Mouse (Mus musculus) brown adipose tissue, adult 24 weeks (tissue): ENCODE results near the gene Ccdc60. TPM values are rescaled to one million over a fixed set of nuclear protein-coding genes. Genes with fewer than 3 reads are reported as not detected.
"Not testable (repeated sequence)": the region's sequence is repeated elsewhere in the genome, so short reads cannot be mapped to it uniquely, and the experiment has no call there.

ENCODE experiments used
- H3K27ac ChIP-seq: fragments of 200-500 bp; replicated peaks from 2 replicates; pipeline ENCODE4 v1.5.1; 2012; ENCODE audit warnings: low read depth, mild to moderate bottlenecking, low read length
- H3K4me1 ChIP-seq: fragments of 200-500 bp; 2 replicates; pipeline ENCODE4 v1.6.1; 2012; ENCODE audit warnings: low read length, mixed read lengths; ENCODE audit not compliant: control insufficient read depth, insufficient read depth, insufficient read length
- H3K4me3 ChIP-seq: fragments of 200-500 bp; 2 replicates; pipeline ENCODE4 v1.5.1; 2012; ENCODE audit warnings: low read depth, mild to moderate bottlenecking, low read length, moderate library complexity; ENCODE audit not compliant: insufficient read depth
- polyA plus RNA-seq: library from polyadenylated mRNA; stranded (reverse); fragments of >200 nt; gene quantifications from 2 replicates; pipeline ENCODE4 v1.2.4, GENCODE M21; 2012; ENCODE audit not compliant: missing spikeins, insufficient read depth, insufficient read length

The Ccdc60 gene
- not detected in 2 replicates for polyA plus RNA-seq

GRCm38 (mm10) chr5:116288849-116289570 lies at the start of gene Ccdc60:
Gene Ccdc60, minus strand, starts transcription at chr5:116288985.
- Histone ChIP-seq H3K27ac (no peak within 1 kb of the TSS), H3K4me1 (no peaks in the 10 kb centered on the region), H3K4me3 (no peak within 1 kb of the TSS)

DNA sequence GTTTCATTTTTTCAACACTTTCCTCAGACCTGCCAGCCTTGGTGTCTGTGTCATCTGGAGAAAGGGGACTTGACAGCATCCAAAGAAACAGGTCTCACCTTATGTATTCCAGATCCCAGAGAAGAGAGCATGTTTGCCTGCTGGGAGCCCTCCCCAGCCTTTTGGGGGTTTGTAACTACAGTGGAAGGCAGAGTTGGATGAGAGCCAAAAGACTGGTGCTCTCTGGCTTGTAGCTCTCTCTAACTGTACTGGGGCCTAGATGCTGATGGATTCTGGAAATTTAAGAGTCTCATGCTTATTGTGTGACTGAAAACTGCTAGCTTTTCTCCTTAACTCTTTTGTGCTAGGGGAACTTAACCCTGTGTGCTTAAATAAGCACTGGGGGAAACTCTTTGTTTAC lies 47.4 kb upstream of the Ccdc60 start:
- no peaks in the 10 kb centered on the region for H3K4me1 ChIP-seq
- no peak overlapping the region for H3K27ac ChIP-seq
- H3K4me3 ChIP-seq, result no peak overlapping the region

- Histone ChIP-seq H3K27ac (no peak overlapping the region), H3K4me1 (no peaks in the 10 kb centered on the region), H3K4me3 (no peak overlapping the region)
Observed at GRCm38 (mm10) chr5:116328911-116329310, 40.1 kb upstream of the Ccdc60 start.

GRCm38 (mm10) chr5:116323401-116323800 lies 34.6 kb upstream of the Ccdc60 start:
- H3K27ac ChIP-seq, result no peak overlapping the region
- no peaks in the 10 kb centered on the region for H3K4me1 ChIP-seq
- no peak overlapping the region for H3K4me3 ChIP-seq

DNA sequence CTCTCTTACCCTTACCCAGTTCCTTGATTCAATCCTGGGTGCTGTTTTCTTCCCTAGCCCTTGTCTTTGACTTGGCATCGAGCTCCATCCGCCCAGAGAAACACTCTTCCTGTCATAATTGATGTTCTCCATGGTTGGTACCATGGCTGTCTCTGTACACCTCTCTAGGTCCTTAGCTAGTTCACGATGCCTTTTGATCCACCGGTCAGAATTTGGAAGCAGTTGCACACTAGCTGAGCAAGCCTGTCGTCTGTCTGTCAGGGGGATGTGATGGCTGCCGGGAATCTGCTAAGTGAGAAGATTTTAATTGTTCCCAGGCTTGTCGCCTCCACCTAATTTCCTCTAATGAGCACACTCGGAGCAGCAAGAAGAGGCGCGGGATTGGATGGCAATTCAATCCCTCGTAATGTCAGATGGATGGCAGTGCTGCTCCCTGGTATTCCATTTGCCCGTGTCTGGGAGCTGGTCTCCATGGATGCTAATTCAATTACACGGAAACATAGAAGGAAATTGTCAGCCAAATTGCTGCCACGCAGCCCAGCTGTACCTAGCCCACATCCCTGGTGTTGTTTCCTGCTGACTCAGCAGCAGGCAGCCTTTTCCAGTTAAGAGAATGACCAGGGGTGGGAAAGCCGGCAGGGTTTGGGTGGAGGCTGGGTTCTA lies 33.7 kb upstream of the Ccdc60 start:
- no peak overlapping the region for H3K27ac ChIP-seq
- no peaks in the 10 kb centered on the region for H3K4me1 ChIP-seq

DNA sequence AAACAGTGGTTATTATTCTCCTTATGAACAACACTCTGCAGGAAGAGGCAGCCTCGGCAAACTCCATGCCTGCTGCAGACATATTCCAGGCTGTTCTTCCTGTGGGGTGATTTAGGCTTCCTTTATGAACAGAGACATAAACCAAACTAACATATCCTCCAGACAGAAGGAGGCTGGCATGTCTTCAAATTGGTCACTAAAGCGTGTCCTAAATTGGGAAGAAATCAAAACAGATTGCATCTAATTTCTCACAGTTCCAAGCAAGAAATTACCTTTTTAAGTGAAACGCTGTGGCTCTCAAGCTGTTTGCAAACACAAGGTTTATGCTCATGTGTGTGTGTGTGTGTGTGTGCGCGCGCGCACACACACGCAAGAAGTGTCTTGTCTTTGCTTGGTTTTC lies 24.9 kb upstream of the Ccdc60 start:
- no peak overlapping the region for H3K27ac ChIP-seq
- no peak overlapping the region for H3K4me3 ChIP-seq
- no peaks in the 10 kb centered on the region for H3K4me1 ChIP-seq

More for the DNA sequence above, 33.7 kb upstream of the Ccdc60 start:
- no peak overlapping the region for H3K4me3 ChIP-seq

DNA sequence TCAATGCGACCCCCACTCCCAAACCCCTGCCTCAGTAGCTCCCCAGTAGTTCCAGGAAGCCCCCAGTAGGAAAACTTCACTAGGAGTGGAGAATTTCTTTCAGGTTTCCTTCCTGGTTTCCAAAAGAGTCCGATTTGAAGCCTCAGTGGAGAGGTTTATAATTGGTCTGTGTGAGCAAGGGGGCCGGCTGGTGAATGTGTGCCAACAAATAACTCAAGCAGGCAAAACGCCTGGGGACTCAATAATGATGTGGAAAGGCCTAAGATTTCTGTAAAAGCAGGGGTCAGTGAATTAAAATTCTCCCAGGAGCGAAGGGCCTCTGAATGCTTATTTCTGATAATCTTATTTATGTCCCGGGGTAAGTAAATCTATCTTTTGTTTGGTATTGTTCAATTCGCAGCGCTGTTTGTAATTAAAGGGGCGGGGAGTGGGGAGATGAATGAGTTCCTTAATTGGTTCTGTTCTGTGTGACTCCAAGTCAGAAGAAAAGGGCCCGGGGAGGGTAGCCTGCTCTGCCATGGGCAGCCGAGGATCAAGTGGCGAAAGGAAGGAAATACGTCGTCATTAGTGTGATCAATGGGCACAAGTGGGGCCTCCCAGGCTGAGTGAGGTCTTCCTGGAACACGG lies 23.4 kb upstream of the Ccdc60 start:
- H3K27ac ChIP-seq, result no peak overlapping the region
- H3K4me3 ChIP-seq, result no peak overlapping the region
- H3K4me1 ChIP-seq, result no peaks in the 10 kb centered on the region

GRCm38 (mm10) chr5:116311636-116312035 lies 22.9 kb upstream of the Ccdc60 start:
- Histone ChIP-seq H3K4me1 (no peaks in the 10 kb centered on the region), H3K27ac (no peak overlapping the region)

DNA sequence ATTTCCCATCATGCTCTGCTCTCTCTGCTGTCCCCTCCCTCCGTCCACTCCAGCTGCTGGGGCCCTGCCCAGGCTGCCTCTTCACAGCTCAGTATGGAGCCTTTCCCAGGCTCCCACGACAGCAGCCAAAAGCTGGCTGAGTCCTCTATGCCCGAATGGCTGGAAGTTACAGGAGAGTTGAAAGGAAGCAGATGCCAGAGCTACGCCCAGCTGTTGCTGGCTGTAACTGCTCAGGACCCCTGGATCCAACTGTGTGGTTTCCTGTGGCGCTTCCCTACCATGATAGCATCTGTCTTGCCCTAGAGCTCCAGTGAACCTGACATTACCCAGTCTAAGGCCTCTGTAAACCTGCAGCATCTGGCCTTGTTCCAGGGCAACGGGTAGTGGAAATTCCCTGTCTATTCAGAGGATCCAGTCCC lies 20.6 kb upstream of the Ccdc60 start:
- Histone ChIP-seq H3K27ac (no peak overlapping the region), H3K4me3 (no peak overlapping the region), H3K4me1 (no peaks in the 10 kb centered on the region)

More at GRCm38 (mm10) chr5:116311636-116312035, 22.9 kb upstream of the Ccdc60 start:
- H3K4me3 ChIP-seq, result no peak overlapping the region

DNA sequence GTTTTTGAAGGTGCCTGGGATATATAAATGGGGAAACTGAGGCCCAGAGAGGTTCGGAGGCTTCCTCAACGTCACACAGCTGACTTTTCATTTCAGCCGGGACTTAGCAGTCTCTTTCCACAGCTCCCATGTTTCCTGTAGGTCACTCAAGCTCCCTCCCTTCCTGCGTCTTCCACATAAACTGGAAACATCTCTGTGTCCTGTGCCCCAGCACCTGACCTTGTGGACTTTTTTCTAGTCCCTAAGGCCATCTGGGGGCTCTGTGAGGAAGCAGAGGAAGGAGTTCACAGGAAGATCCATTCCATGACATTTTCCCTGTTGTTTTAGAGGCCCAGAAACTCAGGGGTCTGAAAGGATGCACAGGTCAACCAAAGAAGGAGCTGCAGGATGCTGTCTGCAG lies 16.8 kb upstream of the Ccdc60 start:
- no peaks in the 10 kb centered on the region for H3K4me1 ChIP-seq
- no peak overlapping the region for H3K27ac ChIP-seq
- H3K4me3 ChIP-seq, result no peak overlapping the region

DNA sequence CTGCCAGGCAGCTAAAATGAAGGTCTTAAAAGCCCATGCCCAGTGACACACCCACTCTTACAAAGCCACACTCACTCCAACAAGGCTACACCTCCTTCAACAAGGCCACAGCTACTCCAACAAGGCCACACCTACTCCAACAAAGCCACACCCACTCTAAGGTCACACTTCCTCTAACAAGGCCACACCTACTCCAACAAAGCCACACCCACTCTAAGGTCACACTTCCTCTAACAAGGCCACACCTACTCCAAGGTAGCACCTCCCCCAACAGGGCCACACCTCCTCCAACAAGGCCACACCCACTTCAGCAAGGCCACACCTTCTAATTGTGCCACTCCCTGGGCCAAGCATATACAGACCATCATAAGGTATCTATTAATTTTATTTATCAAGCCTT lies 16.4 kb upstream of the Ccdc60 start:
- H3K27ac ChIP-seq, result not testable (repeated sequence)

GRCm38 (mm10) chr5:116300984-116301383 lies 12.2 kb upstream of the Ccdc60 start:
- Histone ChIP-seq H3K4me3 (no peak overlapping the region), H3K4me1 (no peaks in the 10 kb centered on the region), H3K27ac (no peak overlapping the region)

More for the DNA sequence above, 16.4 kb upstream of the Ccdc60 start:
- not testable (repeated sequence) for H3K4me3 ChIP-seq, H3K4me1 ChIP-seq

DNA sequence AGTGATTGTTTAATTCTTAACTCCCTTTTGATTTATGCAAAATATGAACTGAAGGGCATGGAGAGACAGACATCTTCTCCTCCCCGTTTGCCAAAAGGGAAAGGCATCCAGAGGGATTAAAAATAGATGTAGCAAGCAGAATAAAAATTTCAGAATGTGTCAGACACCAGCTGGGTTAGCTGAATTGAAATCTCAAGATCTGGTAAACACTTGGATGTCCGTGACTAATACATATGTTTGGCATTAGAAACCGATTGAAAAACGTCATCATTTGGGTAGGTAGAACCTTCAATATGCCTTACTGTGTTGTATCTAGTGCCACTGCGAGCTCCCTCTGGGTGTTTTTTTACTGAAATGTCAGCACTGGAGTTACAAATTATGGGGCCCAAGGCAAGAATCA lies 4.7 kb upstream of the Ccdc60 start:
- H3K27ac ChIP-seq, result no peak overlapping the region
- no peak overlapping the region for H3K4me3 ChIP-seq
- H3K4me1 ChIP-seq, result no peaks in the 10 kb centered on the region

GRCm38 (mm10) chr5:116290584-116290983 lies 1.8 kb upstream of the Ccdc60 start:
- H3K27ac ChIP-seq, result no peak overlapping the region
- H3K4me1 ChIP-seq, result no peaks in the 10 kb centered on the region
- H3K4me3 ChIP-seq, result no peak overlapping the region

GRCm38 (mm10) chr5:116289897-116290296 lies 1.1 kb upstream of the Ccdc60 start:
- no peaks in the 10 kb centered on the region for H3K4me1 ChIP-seq
- no peak overlapping the region for H3K4me3 ChIP-seq
- no peak overlapping the region for H3K27ac ChIP-seq
